In genomic region chr4:40846143-40846931, GRCm38 (mm10) we compare ENCODE assay signal across 9 mouse cellular contexts. TPM values are rescaled to one million over a fixed set of nuclear protein-coding genes. Genes with fewer than 3 reads are reported as not detected.
DNase-seq lines count a peak whose midpoint lies in the region; ATAC-seq and TF ChIP-seq lines count a peak whose summit lies in the region.
"Had no signal": no experiment of that assay in that cellular context is flagged by ENCODE, and none has a peak within 500 bp of the region (broad histone marks: within the 10 kb centered on the region; RNA-seq: fewer than 3 reads in every experiment).

No protein-coding gene starts in this region.

- no peak for TF ChIP-seq CTCF in small intestine, adult 2 months (IDR thresholded peaks at IDR 0.05; ENCODE audit: extremely low read depth, insufficient read length, insufficient replicate concordance, low read depth, low read length)

- no peaks in the 10 kb centered on the region for H3K27me3 ChIP-seq in erythroblast, embryonic 14.5 days (ENCODE audit: control insufficient read depth)
- no peaks in the 10 kb centered on the region for H3K27me3 ChIP-seq in small intestine, adult 2 months (ENCODE audit: control insufficient read depth, insufficient read depth, low read length)

- peak overlapping the region; percentile 43 for H3K4me3 ChIP-seq in erythroblast, embryonic 14.5 days (replicated peaks)
- H3K4me3 ChIP-seq in small intestine, adult 2 months (ENCODE audit: low read depth, low read length), result no peak overlapping the region

- peaks cover 90% of the 10 kb centered on the region for H3K36me3 ChIP-seq in erythroblast, embryonic 14.5 days (ENCODE audit: control insufficient read depth)
- 0 out of 2 replicates have a peak, but pooled peaks cover 5% of the 10 kb centered on the region for H3K36me3 ChIP-seq in small intestine, adult 2 months (ENCODE audit: control insufficient read depth, insufficient read depth, low read length)

- ATAC-seq in erythroblast, adult 5-6 weeks (replicated peaks; ENCODE audit: low FRiP score, poor library complexity, severe bottlenecking), result no peak

- DNase-seq in right cerebral cortex, adult 18-20 months, result peak; percentile 44
- no peak for DNase-seq in right cerebral cortex, postnatal 14 days
- peak; percentile 56 for DNase-seq in induced T-regulatory cell, adult 2 months (ENCODE audit: low read depth)
- no peak for DNase-seq in left cerebral cortex, postnatal 36 days (ENCODE audit: low spot score in 2 of 2)
- DNase-seq in spleen, postnatal 4 days (ENCODE audit: low spot score in 2 of 2), result no peak
- DNase-seq: cerebellum, postnatal 36 days had no signal

- peak overlapping the region; percentile 88 for H3K27ac ChIP-seq in small intestine, adult 2 months (ENCODE audit: insufficient read depth, low read depth, low read length)

- no peaks in the 10 kb centered on the region for H3K9me3 ChIP-seq in erythroblast, embryonic 14.5 days (ENCODE audit: control insufficient read depth, low read length)

- intact Hi-C loops in left cerebral cortex, postnatal 36 days (cut with DNase I), result no loop called here

- WGBS in small intestine, adult 2 months, result 19% methylated on average over 7 of the region's 7 CpGs

- H3K4me1 ChIP-seq in erythroblast, embryonic 14.5 days (ENCODE audit: control insufficient read depth), result peaks cover 91% of the 10 kb centered on the region
- peaks cover 46% of the 10 kb centered on the region for H3K4me1 ChIP-seq in small intestine, adult 2 months (ENCODE audit: control insufficient read depth, insufficient read depth, insufficient read length, low read length)

- peak; percentile 61; the same call in 1 of the 2 replicates for TF ChIP-seq POLR2A in small intestine, adult 2 months (IDR thresholded peaks at IDR 0.05; ENCODE audit: low read depth, low read length)

RNA-seq across cellular contexts. Expression of gene B4galt1, which starts 7.5 kb away (rescaled TPM):
- polyA plus RNA-seq in erythroblast, embryonic 14.5 days (2012), result 2.3 and 2.7 TPM in 2 replicates
- total RNA-seq in erythroblast, adult 5-6 weeks (2015; ENCODE audit: low replicate concordance), result 34.5 and 42.3 TPM in 2 replicates
- total RNA-seq in erythroblast, adult 5-6 weeks (2017; ENCODE audit: low replicate concordance), result 29.7 and 31.4 TPM in 2 replicates
- 71.3 and 79.4 TPM in 2 replicates for polyA plus RNA-seq in small intestine, adult 2 months (2012; rRNA removed)
- total RNA-seq in left cerebral cortex, postnatal 36 days (2021), result 1 to 10 TPM; 4.1 to 5.1 TPM

Comparison
In these comparisons a context has a peak if more than half of its experiments do, and no peak if none do; other contexts are left out.
1. DNase-seq: peak in right cerebral cortex, adult 18-20 months (single experiment) and induced T-regulatory cell, adult 2 months (single experiment); none in right cerebral cortex, postnatal 14 days (single experiment), left cerebral cortex, postnatal 36 days (0 of 2) and spleen, postnatal 4 days (0 of 2).
2. RNA of gene B4galt1, which starts 7.5 kb away (total RNA-seq): 29.7 to 42.3 TPM in erythroblast, adult 5-6 weeks; 4.1 to 5.1 TPM in left cerebral cortex, postnatal 36 days; every median in the first group is over 4 times any median in the second.